Mouse (Mus musculus): Measurements from ENCODE around the gene Cdk20.
"Not testable (repeated sequence)": the region's sequence is repeated elsewhere in the genome, so short reads cannot be mapped to it uniquely, and the experiment has no call there.

The Cdk20 gene

GRCm38 (mm10) chr13:64422607-64422957, 9.5 kb upstream of the Cdk20 start:
- no peak for DNase-seq (ENCODE audit: low spot score)

GRCm38 (mm10) chr13:64424347-64424746, 7.8 kb upstream of the Cdk20 start:
- no peak for DNase-seq (ENCODE audit: low spot score)

GRCm38 (mm10) chr13:64425280-64425679, 6.8 kb upstream of the Cdk20 start:
- DNase-seq (ENCODE audit: low spot score): no peak

GRCm38 (mm10) chr13:64429328-64429727, 2.8 kb upstream of the Cdk20 start:
- DNase-seq (ENCODE audit: low spot score): no peak

- no peak for DNase-seq (ENCODE audit: low spot score)
Observed at GRCm38 (mm10) chr13:64437801-64438200, 5.7 kb downstream of the Cdk20 start.

- DNase-seq (ENCODE audit: low spot score): peak; percentile 81
Observed at GRCm38 (mm10) chr13:64438863-64439452, 6.8 kb downstream of the Cdk20 start.

GRCm38 (mm10) chr13:64439471-64439870, 7.4 kb downstream of the Cdk20 start:
- no peak for DNase-seq (ENCODE audit: low spot score)

- no peak for DNase-seq (ENCODE audit: low spot score)
Observed at GRCm38 (mm10) chr13:64440592-64440991, 8.5 kb downstream of the Cdk20 start.

GRCm38 (mm10) chr13:64443263-64443894, 11.3 kb downstream of the Cdk20 start:
- peak; percentile 86 for DNase-seq (ENCODE audit: low spot score)

GRCm38 (mm10) chr13:64445254-64445920, 13.3 kb downstream of the Cdk20 start:
- no peak for DNase-seq (ENCODE audit: low spot score)

GRCm38 (mm10) chr13:64447947-64448346, 15.8 kb downstream of the Cdk20 start:
- DNase-seq (ENCODE audit: low spot score): peak; percentile 73

- DNase-seq (ENCODE audit: low spot score): no peak
Observed at GRCm38 (mm10) chr13:64448729-64449128, 16.6 kb downstream of the Cdk20 start.

- DNase-seq (ENCODE audit: low spot score): no peak
Observed at GRCm38 (mm10) chr13:64450001-64450794, 18.1 kb downstream of the Cdk20 start.

- DNase-seq (ENCODE audit: low spot score): not testable (repeated sequence)
Observed at GRCm38 (mm10) chr13:64457225-64457978, 25.3 kb downstream of the Cdk20 start.

- DNase-seq (ENCODE audit: low spot score): no peak
Observed at GRCm38 (mm10) chr13:64458181-64458580, 26.1 kb downstream of the Cdk20 start.

GRCm38 (mm10) chr13:64462581-64462980, 30.5 kb downstream of the Cdk20 start:
- DNase-seq (ENCODE audit: low spot score): no peak

GRCm38 (mm10) chr13:64465166-64465565, 33.1 kb downstream of the Cdk20 start:
- no peak for DNase-seq (ENCODE audit: low spot score)

GRCm38 (mm10) chr13:64467886-64468285, 35.8 kb downstream of the Cdk20 start:
- no peak for DNase-seq (ENCODE audit: low spot score)

- DNase-seq (ENCODE audit: low spot score): no peak
Observed at GRCm38 (mm10) chr13:64477968-64478367, 45.9 kb downstream of the Cdk20 start.

GRCm38 (mm10) chr13:64479960-64480359, 47.8 kb downstream of the Cdk20 start:
- DNase-seq (ENCODE audit: low spot score): no peak

- DNase-seq (ENCODE audit: low spot score): no peak
Observed at GRCm38 (mm10) chr13:64489886-64490285, 57.8 kb downstream of the Cdk20 start.

All from embryo, embryonic 10.5 days (tissue).